Mouse (Mus musculus): Measurements from ENCODE around the gene Tmem131.

DNA sequence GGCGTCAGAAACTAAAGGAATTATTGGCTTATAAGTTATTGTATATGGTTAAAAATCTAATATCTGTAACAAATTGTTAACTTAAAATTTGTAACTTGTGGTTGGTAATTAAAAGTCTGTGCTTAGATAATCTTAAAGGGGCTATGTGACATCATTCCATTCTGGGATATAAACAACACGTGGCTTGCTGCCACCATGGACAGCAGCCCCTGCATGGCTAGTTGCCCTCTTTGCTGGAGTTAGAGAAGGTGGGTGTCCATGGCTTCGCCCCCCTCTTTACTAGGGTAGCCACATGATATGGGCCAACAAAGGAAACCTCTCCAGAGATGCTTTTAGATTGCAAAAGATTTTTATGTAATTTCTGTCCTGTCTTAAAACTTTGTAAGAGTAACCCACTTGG lies 48.0 kb downstream of the Tmem131 start:
- TF ChIP-seq EP300 (optimal IDR thresholded peaks at IDR 0.05) (no peak), CTCF (IDR thresholded peaks at IDR 0.05; ENCODE audit: low read depth) (no peak)

Data from stomach, postnatal 0 days (tissue).